Comparison of ENCODE assay signal across 9 mouse cellular contexts in the genomic region with DNA sequence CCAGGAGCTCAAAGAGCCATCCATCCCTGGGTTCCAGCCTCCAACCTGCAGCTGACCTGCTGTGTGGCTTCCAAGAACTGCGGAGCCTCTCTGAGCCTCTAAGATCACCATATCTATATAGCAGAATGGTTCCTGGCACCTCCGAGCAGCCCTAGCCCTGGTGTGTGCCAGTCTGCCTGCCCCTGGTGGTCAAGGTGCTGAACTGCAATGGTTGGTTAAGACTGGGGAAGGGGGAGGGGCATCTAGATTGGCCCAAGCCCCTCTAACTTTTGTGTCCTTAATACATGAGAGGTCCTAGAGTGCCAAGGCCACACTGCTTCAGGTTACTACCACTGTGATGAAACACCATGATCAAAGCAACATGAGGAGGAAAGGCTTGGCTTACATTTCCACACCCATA. TPM values are rescaled to one million over a fixed set of nuclear protein-coding genes. Genes with fewer than 3 reads are reported as not detected.
DNase-seq lines count a peak whose midpoint lies in the region; ATAC-seq lines count a peak whose summit lies in the region.
"Had no signal": no experiment of that assay in that cellular context is flagged by ENCODE, and none has a peak within 500 bp of the region (broad histone marks: within the 10 kb centered on the region; RNA-seq: fewer than 3 reads in every experiment).

No protein-coding gene starts in this region.

- no peak for DNase-seq in kidney, adult 9 months
- peak; percentile 48 for DNase-seq in NIH3T3 (ENCODE audit: low read depth)
- DNase-seq in naive thymus-derived CD4-positive, alpha-beta T cell, adult 2 months (ENCODE audit: low read depth) = peak; percentile 43
- no peak for DNase-seq in adrenal gland, adult 18-20 months (ENCODE audit: low spot score in 2 of 2)
- DNase-seq in gastrocnemius, postnatal 36 days = no peak
- DNase-seq in adrenal gland, adult 8-10 months = no peak

- no peak overlapping the region for H3K9ac ChIP-seq in kidney, embryonic 16.5 days (replicated peaks; ENCODE audit: low read length)
- H3K9ac ChIP-seq: embryonic facial prominence, embryonic 12.5 days had no signal

- no peaks in the 10 kb centered on the region for H3K9me3 ChIP-seq in kidney, embryonic 16.5 days (ENCODE audit: low read length)
- H3K9me3 ChIP-seq: embryonic facial prominence, embryonic 12.5 days had no signal

- 63% methylated on average over 2 of the region's 2 CpGs for WGBS in kidney, embryonic 16.5 days

- H3K4me1 ChIP-seq in kidney, embryonic 16.5 days (ENCODE audit: insufficient read depth, low read length) = 0 out of 2 replicates have a peak, but pooled peaks cover 6% of the 10 kb centered on the region
- H3K4me1 ChIP-seq: embryonic facial prominence, embryonic 12.5 days had no signal

- H3K27me3 ChIP-seq in kidney, embryonic 16.5 days (ENCODE audit: insufficient read depth, low read length) = no peaks in the 10 kb centered on the region
- H3K27me3 ChIP-seq: embryonic facial prominence, embryonic 12.5 days had no signal

- intact Hi-C loops in gastrocnemius, postnatal 36 days (cut with DNase I) = no loop called here

- 0 out of 2 replicates have a peak, but pooled peaks have one; percentile 43 for ATAC-seq in kidney, embryonic 16.5 days (ENCODE audit: low FRiP score, low TSS enrichment)
- peak; percentile 48 for ATAC-seq in granulocyte monocyte progenitor cell, adult 5-6 weeks (replicated peaks; ENCODE audit: poor library complexity, severe bottlenecking)

- H3K4me2 ChIP-seq in kidney, embryonic 16.5 days (replicated peaks; ENCODE audit: low read depth, low read length) = no peak overlapping the region
- H3K4me2 ChIP-seq: embryonic facial prominence, embryonic 12.5 days had no signal

- no peak overlapping the region for H3K4me3 ChIP-seq in kidney, embryonic 16.5 days (ENCODE audit: low read length)
- H3K4me3 ChIP-seq: embryonic facial prominence, embryonic 12.5 days had no signal

- H3K27ac ChIP-seq in kidney, embryonic 16.5 days (ENCODE audit: low read length) = no peak overlapping the region
- H3K27ac ChIP-seq: embryonic facial prominence, embryonic 12.5 days had no signal

- no peaks in the 10 kb centered on the region for H3K36me3 ChIP-seq in kidney, embryonic 16.5 days (ENCODE audit: insufficient read depth, low read length)

RNA-seq across cellular contexts. Expression of gene Micall2, which starts 33.2 kb away (rescaled TPM):
- polyA plus RNA-seq in kidney, embryonic 16.5 days (2015; fragmentation: Nextera tagmentation; extraction: Ambion mirVana) = 5.4 TPM in 2 replicates
- total RNA-seq in granulocyte monocyte progenitor cell, adult 5-6 weeks (2014; fragmentation: Nextera tagmentation) = 8.3 and 9.7 TPM in 2 replicates
- 2.8 and 3.9 TPM in 2 replicates for total RNA-seq in granulocyte monocyte progenitor cell, adult 5-6 weeks (2017)
- 1 to 10 TPM; 5.0 to 9.9 TPM for total RNA-seq in adrenal gland, adult 18-20 months (2021)
- total RNA-seq in gastrocnemius, postnatal 36 days (2021) = under 1 TPM; 0.52 to 0.94 TPM
- total RNA-seq in adrenal gland, adult 8-10 months (2022) = 10 to 100 TPM in 2 of 4 experiments, 1 to 10 TPM in 2; 7.6 to 28.1 (median 12.6) TPM

Comparison
In these comparisons a context has a peak if more than half of its experiments do, and no peak if none do; other contexts are left out.
1. DNase-seq: peak in NIH3T3 (single experiment) and naive thymus-derived CD4-positive, alpha-beta T cell, adult 2 months (single experiment); none in kidney, adult 9 months (single experiment), adrenal gland, adult 18-20 months (0 of 2), gastrocnemius, postnatal 36 days (0 of 2) and adrenal gland, adult 8-10 months (single experiment).